Mouse (Mus musculus): ENCODE data around the gene Akap11. TPM values are rescaled to one million over a fixed set of nuclear protein-coding genes. Genes with fewer than 3 reads are reported as not detected.

The Akap11 gene
- total RNA-seq (2014; rRNA removed) (36.0 and 37.5 TPM in 2 replicates), polyA plus RNA-seq (2012; rRNA removed) (2.9 and 3.3 TPM in 2 replicates)

DNA sequence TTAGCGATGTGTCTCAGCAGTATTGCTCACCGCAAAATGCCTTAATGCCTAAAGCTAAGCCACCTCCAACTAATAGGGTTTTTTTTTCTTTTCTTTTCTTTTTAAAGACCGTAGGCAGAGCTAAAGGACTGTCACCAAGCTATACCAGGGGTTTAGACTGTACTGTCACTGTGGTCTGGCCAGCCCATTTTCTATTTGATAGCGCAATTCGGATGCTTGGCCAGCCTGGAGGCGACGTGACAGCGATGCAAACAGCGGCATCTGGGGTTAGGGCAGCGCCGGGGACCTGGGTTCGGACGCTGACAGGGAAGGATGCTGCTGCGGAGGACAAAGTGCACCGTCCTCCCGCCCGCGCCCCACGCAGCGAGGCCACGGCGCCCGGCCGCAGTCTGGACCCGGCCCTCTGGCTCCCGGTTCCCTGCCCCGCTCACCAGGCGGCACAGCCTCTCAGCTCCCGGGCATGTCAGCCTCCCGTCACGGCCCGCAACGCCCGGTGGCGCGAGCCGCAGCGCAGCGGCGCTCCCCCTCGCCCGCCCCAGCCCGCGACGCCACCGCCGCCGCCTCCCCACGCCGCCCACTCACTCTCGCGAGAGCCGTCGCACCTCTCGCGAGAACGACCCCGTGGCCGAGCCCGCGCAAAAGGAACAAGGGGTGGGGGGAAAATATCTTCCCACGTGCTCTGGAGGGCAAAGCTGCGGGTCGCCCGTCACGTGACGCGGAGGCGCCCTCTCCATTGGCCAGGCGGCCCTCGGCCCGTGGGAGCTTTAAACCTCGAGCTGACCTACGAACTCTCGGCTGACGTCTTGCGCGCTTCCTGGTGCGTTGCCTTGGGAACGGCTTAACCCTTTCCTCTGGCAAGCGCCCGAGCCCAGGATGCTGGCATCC is at the start of gene Akap11:
TSS of gene Akap11 (minus strand) at position 528 of the 885 bp plus-strand sequence.
- H3K79me2 ChIP-seq (ENCODE audit: control insufficient read depth, insufficient read depth, low read length), result peaks cover 12% of the 10 kb centered on the region; the same call in 1 of the 2 replicates
- no peaks in the 10 kb centered on the region for H3K36me3 ChIP-seq (ENCODE audit: control insufficient read depth, insufficient read depth, low read length)
- peak within 1 kb of the TSS; percentile 88 for H3K4me3 ChIP-seq (ENCODE audit: insufficient read depth, low read depth, low read length)
- H3K9ac ChIP-seq (ENCODE audit: low read depth, low read length), result peak within 1 kb of the TSS; percentile 88
- under 1% methylated on average over 82 of the region's 82 CpGs for WGBS
- H3K4me1 ChIP-seq (ENCODE audit: control insufficient read depth, insufficient read depth, low read length), result peaks cover 2% of the 10 kb centered on the region; the same call in 1 of the 2 replicates
- DNase-seq (ENCODE audit: extremely low read depth, low read depth, low spot score), result peak; percentile 87
- peak within 1 kb of the TSS; percentile 65 for H3K27ac ChIP-seq (replicated peaks; ENCODE audit: insufficient read depth, low read depth, low read length)
- H3K27me3 ChIP-seq (ENCODE audit: control insufficient read depth, insufficient read depth, low read length), result no peaks in the 10 kb centered on the region
- TF ChIP-seq POLR2A (IDR thresholded peaks at IDR 0.05; ENCODE audit: extremely low read depth, insufficient read depth, low read length) (0 out of 2 replicates have a peak, but pooled peaks have one; percentile 43), CTCF (IDR thresholded peaks at IDR 0.05; ENCODE audit: low read depth, low read length) (no peak)

DNA sequence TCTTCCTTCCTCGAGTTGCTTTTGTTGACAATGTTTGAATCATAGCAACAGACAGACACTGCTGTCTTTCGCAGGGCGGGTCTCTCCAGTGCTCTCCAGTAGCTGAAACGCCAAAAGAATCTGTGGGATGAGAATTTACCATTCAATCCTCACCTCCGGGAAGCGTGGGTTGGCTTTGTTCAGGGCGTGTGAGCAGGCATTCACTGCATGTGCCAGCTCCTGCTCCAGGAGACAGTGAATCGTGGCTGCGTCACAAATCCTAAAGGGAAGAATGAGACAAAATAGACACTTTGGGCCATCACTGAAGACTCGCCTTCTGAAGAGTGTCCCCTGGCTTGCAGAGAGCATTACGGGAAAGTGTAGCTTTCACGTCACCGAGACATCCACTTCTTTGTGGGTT is 47.6 kb upstream of the Akap11 start:
- Histone ChIP-seq H3K4me3 (ENCODE audit: insufficient read depth, low read depth, low read length) (no peak overlapping the region), H3K4me1 (ENCODE audit: control insufficient read depth, insufficient read depth, low read length) (no peaks in the 10 kb centered on the region), H3K79me2 (ENCODE audit: control insufficient read depth, insufficient read depth, low read length) (no peaks in the 10 kb centered on the region), H3K27me3 (ENCODE audit: control insufficient read depth, insufficient read depth, low read length) (no peaks in the 10 kb centered on the region), H3K27ac (replicated peaks; ENCODE audit: insufficient read depth, low read depth, low read length) (no peak overlapping the region), H3K36me3 (ENCODE audit: control insufficient read depth, insufficient read depth, low read length) (no peaks in the 10 kb centered on the region), H3K9ac (ENCODE audit: low read depth, low read length) (no peak overlapping the region)
- TF ChIP-seq CTCF (IDR thresholded peaks at IDR 0.05; ENCODE audit: low read depth, low read length) (no peak), POLR2A (IDR thresholded peaks at IDR 0.05; ENCODE audit: extremely low read depth, insufficient read depth, low read length) (no peak)
- no peak for DNase-seq (ENCODE audit: extremely low read depth, low read depth, low spot score)
- 94% methylated on average over 13 of the region's 13 CpGs for WGBS

DNA sequence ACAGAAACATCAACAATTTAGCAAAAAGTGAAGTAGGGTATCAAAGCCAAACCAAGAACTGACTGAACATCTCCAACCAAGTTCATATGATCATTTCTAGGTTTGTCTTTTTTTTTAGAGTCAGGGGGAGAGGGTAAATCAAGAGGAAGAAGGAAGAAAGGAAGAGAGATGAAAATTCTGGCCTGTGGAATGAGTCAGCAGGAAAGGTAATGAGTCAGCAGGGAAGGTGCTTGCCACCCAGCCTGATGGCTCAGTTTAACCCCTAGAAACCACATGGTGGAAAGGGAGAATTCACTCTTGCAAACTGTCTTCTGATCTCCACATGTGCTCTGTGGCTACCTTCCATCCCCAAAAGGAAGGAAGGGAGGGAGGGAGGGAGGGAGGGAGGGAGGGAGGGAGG is 46.6 kb upstream of the Akap11 start:
- no peak overlapping the region for H3K27ac ChIP-seq (replicated peaks; ENCODE audit: insufficient read depth, low read depth, low read length)
- TF ChIP-seq CTCF (IDR thresholded peaks at IDR 0.05; ENCODE audit: low read depth, low read length), result no peak
- no peak for TF ChIP-seq POLR2A (IDR thresholded peaks at IDR 0.05; ENCODE audit: extremely low read depth, insufficient read depth, low read length)
- DNase-seq (ENCODE audit: extremely low read depth, low read depth, low spot score), result no peak

DNA sequence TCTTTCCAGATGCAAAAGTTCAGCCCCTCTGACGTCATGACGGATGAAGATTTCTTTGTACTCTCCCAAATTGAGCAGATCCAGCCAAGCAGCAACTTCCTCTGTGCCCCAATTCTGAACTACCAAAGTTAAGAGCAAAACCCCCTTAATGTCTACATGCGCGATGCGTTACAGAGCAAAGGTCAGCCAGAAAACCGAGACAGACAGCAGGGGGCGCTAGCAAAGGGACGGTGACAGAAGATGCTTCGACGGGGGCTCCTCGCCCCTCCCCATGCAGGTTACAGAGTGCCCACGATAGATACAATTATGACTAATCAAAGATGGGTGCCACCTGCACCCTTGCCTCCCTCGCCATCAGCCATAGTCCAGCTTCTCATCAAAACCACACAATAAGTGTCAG is 39.3 kb upstream of the Akap11 start:
- TF ChIP-seq POLR2A (IDR thresholded peaks at IDR 0.05; ENCODE audit: extremely low read depth, insufficient read depth, low read length), result no peak
- TF ChIP-seq CTCF (IDR thresholded peaks at IDR 0.05; ENCODE audit: low read depth, low read length), result no peak; the same call in 1 of the 2 replicates

More for the DNA sequence above, 46.6 kb upstream of the Akap11 start:
- H3K4me3 ChIP-seq (ENCODE audit: insufficient read depth, low read depth, low read length), result no peak overlapping the region
- H3K4me1 ChIP-seq (ENCODE audit: control insufficient read depth, insufficient read depth, low read length), result no peaks in the 10 kb centered on the region
- no peaks in the 10 kb centered on the region for H3K79me2 ChIP-seq (ENCODE audit: control insufficient read depth, insufficient read depth, low read length)
- H3K9ac ChIP-seq (ENCODE audit: low read depth, low read length), result no peak overlapping the region
- no peaks in the 10 kb centered on the region for H3K36me3 ChIP-seq (ENCODE audit: control insufficient read depth, insufficient read depth, low read length)
- H3K27me3 ChIP-seq (ENCODE audit: control insufficient read depth, insufficient read depth, low read length), result no peaks in the 10 kb centered on the region

DNA sequence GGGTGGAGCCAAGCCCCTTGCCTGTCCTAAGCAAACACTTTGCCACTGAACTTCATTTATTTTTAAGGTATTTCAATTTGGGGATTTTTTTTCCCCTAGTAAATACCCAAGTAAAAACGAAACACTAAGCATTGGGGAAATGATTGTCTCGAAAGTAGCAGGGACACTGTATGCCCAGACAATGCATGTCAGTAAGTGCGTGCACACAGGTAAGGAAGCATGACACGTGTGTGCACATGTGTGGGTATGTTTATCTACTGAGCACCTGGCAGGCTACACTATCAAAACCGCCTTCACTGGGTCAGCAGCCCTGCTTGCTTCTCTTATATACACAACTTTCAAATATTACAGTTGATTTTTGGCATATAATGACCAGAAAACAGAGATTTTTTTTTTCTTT is 31.8 kb upstream of the Akap11 start:
- Histone ChIP-seq H3K4me1 (ENCODE audit: control insufficient read depth, insufficient read depth, low read length) (no peaks in the 10 kb centered on the region), H3K9ac (ENCODE audit: low read depth, low read length) (no peak overlapping the region), H3K4me3 (ENCODE audit: insufficient read depth, low read depth, low read length) (no peak overlapping the region), H3K79me2 (ENCODE audit: control insufficient read depth, insufficient read depth, low read length) (no peaks in the 10 kb centered on the region), H3K27ac (replicated peaks; ENCODE audit: insufficient read depth, low read depth, low read length) (no peak overlapping the region), H3K36me3 (ENCODE audit: control insufficient read depth, insufficient read depth, low read length) (peaks cover 2% of the 10 kb centered on the region; the same call in 1 of the 2 replicates), H3K27me3 (ENCODE audit: control insufficient read depth, insufficient read depth, low read length) (no peaks in the 10 kb centered on the region)
- DNase-seq (ENCODE audit: extremely low read depth, low read depth, low spot score), result no peak
- TF ChIP-seq POLR2A (IDR thresholded peaks at IDR 0.05; ENCODE audit: extremely low read depth, insufficient read depth, low read length), result no peak
- no peak for TF ChIP-seq CTCF (IDR thresholded peaks at IDR 0.05; ENCODE audit: low read depth, low read length)
- 97% methylated on average over 5 of the region's 5 CpGs for WGBS

More for the DNA sequence above, 39.3 kb upstream of the Akap11 start:
- Histone ChIP-seq H3K4me1 (ENCODE audit: control insufficient read depth, insufficient read depth, low read length) (no peaks in the 10 kb centered on the region), H3K9ac (ENCODE audit: low read depth, low read length) (no peak overlapping the region), H3K27ac (replicated peaks; ENCODE audit: insufficient read depth, low read depth, low read length) (no peak overlapping the region), H3K27me3 (ENCODE audit: control insufficient read depth, insufficient read depth, low read length) (no peaks in the 10 kb centered on the region), H3K36me3 (ENCODE audit: control insufficient read depth, insufficient read depth, low read length) (no peaks in the 10 kb centered on the region; the same call in 1 of the 2 replicates), H3K4me3 (ENCODE audit: insufficient read depth, low read depth, low read length) (no peak overlapping the region), H3K79me2 (ENCODE audit: control insufficient read depth, insufficient read depth, low read length) (no peaks in the 10 kb centered on the region)
- DNase-seq (ENCODE audit: extremely low read depth, low read depth, low spot score), result no peak
- WGBS, result 84% methylated on average over 13 of the region's 13 CpGs

DNA sequence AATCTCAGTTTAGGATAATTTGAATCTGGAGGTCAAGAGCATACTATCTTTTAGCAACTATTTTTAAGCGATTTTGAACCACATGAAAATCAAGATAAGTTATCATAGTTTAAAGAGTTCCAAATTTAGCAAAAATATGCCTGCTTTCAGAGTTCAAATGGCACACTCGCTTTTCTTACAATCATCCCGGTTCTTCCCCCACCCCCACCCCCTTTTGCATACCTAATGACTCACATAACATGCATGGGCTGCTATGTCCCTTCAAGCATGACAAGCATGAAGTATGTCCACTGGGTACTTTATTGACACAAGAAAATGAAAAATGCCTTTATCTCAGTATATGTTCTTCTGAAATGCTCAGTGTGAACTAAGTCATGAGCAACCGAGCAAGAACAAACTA is 29.8 kb upstream of the Akap11 start:
- no peaks in the 10 kb centered on the region for H3K79me2 ChIP-seq (ENCODE audit: control insufficient read depth, insufficient read depth, low read length)
- no peak for TF ChIP-seq CTCF (IDR thresholded peaks at IDR 0.05; ENCODE audit: low read depth, low read length)
- TF ChIP-seq POLR2A (IDR thresholded peaks at IDR 0.05; ENCODE audit: extremely low read depth, insufficient read depth, low read length), result no peak
- 88% methylated on average over 4 of the region's 4 CpGs for WGBS
- no peaks in the 10 kb centered on the region for H3K4me1 ChIP-seq (ENCODE audit: control insufficient read depth, insufficient read depth, low read length)
- no peak overlapping the region for H3K27ac ChIP-seq (replicated peaks; ENCODE audit: insufficient read depth, low read depth, low read length)
- H3K9ac ChIP-seq (ENCODE audit: low read depth, low read length), result no peak overlapping the region
- peaks cover 2% of the 10 kb centered on the region; the same call in 1 of the 2 replicates for H3K36me3 ChIP-seq (ENCODE audit: control insufficient read depth, insufficient read depth, low read length)
- DNase-seq (ENCODE audit: extremely low read depth, low read depth, low spot score), result no peak
- no peaks in the 10 kb centered on the region for H3K27me3 ChIP-seq (ENCODE audit: control insufficient read depth, insufficient read depth, low read length)
- H3K4me3 ChIP-seq (ENCODE audit: insufficient read depth, low read depth, low read length), result no peak overlapping the region
